Mouse (Mus musculus) stomach, postnatal 0 days (tissue): ENCODE measurements around the gene Cyp46a1.

Experiments used
- CTCF ChIP-seq: IDR thresholded peaks from 2 replicates; pipeline ENCODE4 v1.5.1; 2016; ENCODE audit warnings: antibody characterized with exemption, low read depth, mild to moderate bottlenecking, moderate library complexity
- EP300 ChIP-seq: optimal IDR thresholded peaks from 2 replicates; pipeline ENCODE3; 2016; ENCODE audit warnings: antibody characterized with exemption

DNA sequence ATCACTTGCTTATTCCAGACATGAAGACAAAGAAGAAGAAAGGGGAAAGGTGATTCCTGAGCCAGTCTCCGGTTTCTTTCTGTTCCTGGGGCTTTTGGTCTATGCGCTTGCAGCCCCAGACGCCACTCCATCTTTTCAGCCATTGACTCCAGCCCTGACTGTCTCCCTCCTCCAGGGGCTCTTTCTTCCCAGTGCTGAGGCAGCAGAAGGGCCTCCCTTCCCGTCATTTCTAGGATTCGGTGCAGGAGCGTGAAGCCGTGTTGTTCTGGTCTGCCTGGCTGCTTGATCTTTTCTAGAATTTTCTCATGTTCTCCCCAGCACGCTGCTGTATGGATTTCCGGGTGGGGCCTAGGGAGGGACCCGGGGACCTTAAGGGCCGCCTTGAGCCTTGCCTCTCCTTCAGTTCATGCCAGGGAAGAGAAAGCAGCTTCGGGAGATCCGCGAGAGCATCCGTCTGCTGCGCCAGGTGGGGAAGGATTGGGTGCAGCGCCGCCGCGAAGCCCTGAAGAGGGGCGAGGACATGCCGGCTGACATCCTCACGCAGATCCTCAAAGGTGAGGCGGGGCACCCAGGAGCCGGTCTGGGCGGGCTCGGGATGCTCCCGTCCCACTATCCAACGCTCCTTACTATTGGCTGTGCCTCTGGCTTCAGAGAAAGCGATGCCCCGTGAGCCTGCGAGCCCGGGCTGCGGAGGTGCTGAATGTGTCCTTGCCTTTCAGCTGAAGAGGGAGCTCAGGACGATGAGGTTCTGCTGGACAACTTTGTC, 18.4 kb downstream of the Cyp46a1 start:
- TF ChIP-seq EP300 (no peak), CTCF (no peak)
